Mouse (Mus musculus) lung, embryonic 16.5 days (tissue): ENCODE measurements around the gene Sept8. TPM values are rescaled to one million over a fixed set of nuclear protein-coding genes. Genes with fewer than 3 reads are reported as not detected.
A peak's percentile ranks its signal among the peaks of the same experiment; 100 is the strongest.

ENCODE experiments used
- ATAC-seq: fragments of 200-750 bp; cut with Nextera tagmentation; 2 replicates; pipeline ENCODE4 v1.8.0; 2017; ENCODE audit warnings: low read depth, mild to moderate bottlenecking, moderate library complexity
- H3K27ac ChIP-seq: fragments of 300-500 bp; sonication (generic); 2 replicates; pipeline ENCODE4 v1.5.1; 2014; ENCODE audit warnings: mild to moderate bottlenecking, control low read depth, low read length
- H3K27me3 ChIP-seq: fragments of 300-500 bp; sonication (generic); 2 replicates; pipeline ENCODE4 v1.6.1; 2014; ENCODE audit warnings: low read depth, low read length, mixed read lengths; ENCODE audit not compliant: control insufficient read depth, insufficient read depth
- H3K36me3 ChIP-seq: fragments of 300-500 bp; sonication (generic); 2 replicates; pipeline ENCODE4 v1.6.1; 2014; ENCODE audit warnings: low read length; ENCODE audit not compliant: control insufficient read depth, insufficient read depth
- H3K4me1 ChIP-seq: fragments of 300-500 bp; sonication (generic); replicated peaks from 2 replicates; pipeline ENCODE4 v1.6.1; 2014; ENCODE audit warnings: low read length, mixed read lengths; ENCODE audit not compliant: control insufficient read depth, insufficient read depth
- H3K4me2 ChIP-seq: fragments of 300-500 bp; sonication (generic); 2 replicates; pipeline ENCODE4 v1.6.1; 2014; ENCODE audit warnings: low read depth, low read length, control low read depth
- H3K4me3 ChIP-seq: fragments of 300-500 bp; sonication (generic); 2 replicates; pipeline ENCODE4 v1.5.1; 2014; ENCODE audit warnings: mild to moderate bottlenecking, low read length, control low read depth
- H3K9ac ChIP-seq: fragments of 300-500 bp; sonication (generic); 2 replicates; pipeline ENCODE4 v1.6.1; 2014; ENCODE audit warnings: low read length, control low read depth
- H3K9me3 ChIP-seq: fragments of 300-500 bp; sonication (generic); 2 replicates; pipeline ENCODE4 v1.6.1; 2016; ENCODE audit warnings: low read length; ENCODE audit not compliant: control insufficient read depth
- whole genome bisulfite sequencing: fragments of 180-500 bp; shearing (Covaris S2); extraction: QIAGEN DNeasy Blood & Tissue Kit; methylation state at CpG from one replicate; pipeline ENCODE4 v1.1.7; 2014; 5-methylcytosine and 5-hydroxymethylcytosine counted together
- polyA plus RNA-seq: library from polyadenylated mRNA; unstranded; fragments of >200 nt; fragmentation: Nextera tagmentation; extraction: Ambion mirVana; gene quantifications from 2 replicates; pipeline ENCODE4 v1.2.1, GENCODE M21; 2015

Sept8 gene
- polyA plus RNA-seq, 1 experiment from 2014 or later: 27.1 TPM

GRCm38 (mm10) chr11:53479783-53480301, 39.2 kb upstream of the Sept8 start, which contains the start of the genes Gm9945 and Sowaha:
Gene Gm9945, plus strand, starts transcription at chr11:53480166.
Gene Sowaha, minus strand, starts transcription at chr11:53480274.
- ATAC-seq: peak; percentile 53
- Histone ChIP-seq H3K4me3 (peak within 1 kb of the TSS; percentile 47), H3K36me3 (no peaks in the 10 kb centered on the region), H3K4me1 (peaks cover 16% of the 10 kb centered on the region), H3K4me2 (peak within 1 kb of the TSS; percentile 76), H3K27ac (no peak within 1 kb of the TSS), H3K9me3 (no peaks in the 10 kb centered on the region), H3K27me3 (peaks cover 61% of the 10 kb centered on the region), H3K9ac (peak within 1 kb of the TSS; percentile 45)
- under 1% methylated on average over 40 of the region's 40 CpGs for WGBS

DNA sequence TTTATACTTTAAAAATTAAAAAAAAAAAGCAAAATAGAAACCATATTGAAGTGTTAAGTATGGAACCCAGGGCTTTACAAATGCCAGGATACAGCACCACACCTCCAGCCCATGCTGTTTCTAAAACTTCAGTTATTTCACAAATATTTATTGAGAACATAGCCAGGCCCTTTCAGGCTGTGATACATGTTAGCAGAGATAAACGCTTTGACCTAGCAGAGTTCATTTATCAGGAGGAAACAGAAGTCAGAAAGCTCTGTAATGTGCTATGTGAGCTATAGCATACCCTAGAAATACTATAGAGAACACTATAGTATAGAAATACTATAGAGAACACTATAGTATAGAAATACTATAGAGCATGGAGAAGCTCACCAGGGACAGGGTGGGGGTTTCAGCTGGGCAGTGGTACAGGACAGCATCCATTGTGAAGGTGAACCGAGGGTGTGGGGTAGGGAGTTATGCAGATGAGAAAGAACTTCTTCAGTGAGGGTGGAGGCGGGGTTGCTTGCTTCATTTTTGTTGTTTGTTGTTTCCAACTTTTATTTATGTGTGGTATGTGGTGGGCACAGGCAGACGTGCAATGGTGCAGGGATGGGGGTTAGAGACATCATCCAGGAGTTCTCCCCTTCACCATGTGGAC, 37.8 kb upstream of the Sept8 start:
- Histone ChIP-seq H3K27me3 (peaks cover 49% of the 10 kb centered on the region), H3K9ac (no peak overlapping the region)
- 60% methylated on average over 4 of the region's 4 CpGs for WGBS

GRCm38 (mm10) chr11:53483159-53483891, 35.7 kb upstream of the Sept8 start:
- 45% methylated on average over 9 of the region's 9 CpGs for WGBS
- Histone ChIP-seq H3K36me3 (no peaks in the 10 kb centered on the region), H3K9me3 (no peaks in the 10 kb centered on the region), H3K4me3 (no peak overlapping the region), H3K27ac (no peak overlapping the region), H3K27me3 (peaks cover 34% of the 10 kb centered on the region), H3K9ac (no peak overlapping the region), H3K4me1 (peaks cover 16% of the 10 kb centered on the region), H3K4me2 (no peak overlapping the region)
- ATAC-seq: 0 out of 2 replicates have a peak, but pooled peaks have one; percentile 36

More for the DNA sequence above, 37.8 kb upstream of the Sept8 start:
- Histone ChIP-seq H3K9me3 (no peaks in the 10 kb centered on the region), H3K36me3 (no peaks in the 10 kb centered on the region), H3K27ac (no peak overlapping the region), H3K4me1 (peaks cover 16% of the 10 kb centered on the region), H3K4me3 (no peak overlapping the region), H3K4me2 (no peak overlapping the region)
- ATAC-seq: no peak

DNA sequence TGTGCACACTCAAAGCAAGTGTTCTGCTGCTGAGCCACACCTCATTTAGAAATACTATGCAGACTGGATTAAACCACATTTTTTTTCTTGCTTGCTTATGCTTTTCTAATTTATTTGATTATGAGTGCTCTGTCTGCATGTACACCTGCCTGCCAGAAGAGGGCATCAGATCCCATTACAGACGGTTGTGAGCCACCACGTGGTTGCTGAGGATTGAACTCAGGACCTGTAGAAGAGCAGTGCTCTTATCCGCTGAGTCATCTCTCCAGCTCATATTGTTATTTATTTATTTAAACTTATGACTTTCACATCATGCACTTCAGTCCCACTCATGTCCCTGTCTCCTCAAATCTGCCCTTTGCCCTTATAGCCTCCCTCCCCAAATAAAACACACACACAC, 33.3 kb upstream of the Sept8 start:
- Histone ChIP-seq H3K27ac (no peak overlapping the region), H3K36me3 (no peaks in the 10 kb centered on the region), H3K4me1 (no peaks in the 10 kb centered on the region), H3K9ac (no peak overlapping the region), H3K27me3 (peaks cover 11% of the 10 kb centered on the region), H3K4me3 (no peak overlapping the region), H3K9me3 (0 out of 2 replicates have a peak, but pooled peaks cover 3% of the 10 kb centered on the region), H3K4me2 (no peak overlapping the region)
- WGBS: 50% methylated on average over 3 of the region's 3 CpGs
- no peak for ATAC-seq

DNA sequence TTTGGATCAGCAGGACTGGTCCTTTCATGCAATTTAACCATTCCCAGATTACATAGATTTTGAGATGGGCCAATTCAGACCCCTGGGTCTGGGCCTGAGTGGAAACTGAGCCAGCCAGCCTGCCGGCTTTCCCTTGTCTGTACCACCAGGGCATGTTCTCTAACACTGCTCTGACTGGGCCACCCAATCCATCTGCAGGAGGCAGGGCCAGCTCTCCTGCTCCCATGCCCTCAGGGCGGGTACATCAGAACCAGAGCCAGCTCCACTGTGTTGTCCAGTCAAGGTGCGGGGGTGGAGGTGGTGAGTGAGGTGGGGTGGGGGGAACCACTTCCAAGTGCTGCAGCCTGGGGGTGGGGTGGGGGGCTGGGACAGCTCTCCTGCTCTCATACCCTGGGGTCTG, 32.7 kb upstream of the Sept8 start:
- H3K4me1 ChIP-seq: no peaks in the 10 kb centered on the region
- 55% methylated on average over 3 of the region's 3 CpGs for WGBS
- no peak overlapping the region for H3K4me3 ChIP-seq
- no peak overlapping the region for H3K27ac ChIP-seq
- peaks cover 6% of the 10 kb centered on the region for H3K27me3 ChIP-seq
- H3K4me2 ChIP-seq: no peak overlapping the region
- 0 out of 2 replicates have a peak, but pooled peaks cover 3% of the 10 kb centered on the region for H3K9me3 ChIP-seq
- H3K36me3 ChIP-seq: no peaks in the 10 kb centered on the region
- no peak overlapping the region for H3K9ac ChIP-seq
- no peak for ATAC-seq

DNA sequence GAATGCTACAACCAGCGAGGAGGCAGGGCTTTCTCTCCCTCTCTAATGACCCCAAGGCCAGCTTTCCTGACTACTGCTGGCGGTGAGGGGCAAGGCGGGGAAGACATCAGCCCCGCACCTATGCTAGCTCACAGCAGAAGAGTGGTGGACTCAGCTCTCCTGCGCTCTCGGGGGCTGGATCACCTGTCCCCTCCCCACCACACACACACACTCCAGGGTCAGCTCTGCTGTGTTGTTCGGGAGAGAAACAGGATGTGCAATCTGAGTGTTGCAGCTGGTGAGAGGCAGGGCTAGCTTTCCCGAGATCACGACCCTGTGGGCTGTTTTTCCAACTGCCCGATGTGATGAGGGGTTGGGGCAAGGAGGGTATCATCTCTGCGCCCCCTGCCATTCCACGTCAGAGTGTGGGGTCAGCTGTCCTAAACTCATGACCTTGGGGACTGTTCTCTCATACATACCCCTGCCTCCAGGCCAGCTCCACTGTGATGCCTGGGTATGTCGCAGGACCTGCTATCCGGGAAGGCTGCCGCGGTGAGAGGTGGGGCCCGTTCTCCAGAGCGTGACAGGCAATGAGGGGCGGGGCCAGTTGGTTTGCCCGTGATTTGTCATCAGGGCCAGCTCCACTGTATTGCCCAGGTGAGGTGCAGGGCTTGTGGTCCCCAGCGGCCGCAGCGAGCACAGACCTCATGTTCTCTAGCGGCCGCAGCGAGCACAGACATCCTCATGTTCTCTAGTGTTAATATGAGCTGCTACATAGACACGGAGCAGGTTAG, 32.0 kb upstream of the Sept8 start:
- Histone ChIP-seq H3K4me2 (peak overlapping the region; percentile 46), H3K27ac (no peak overlapping the region), H3K27me3 (peaks cover 3% of the 10 kb centered on the region; the same call in 1 of the 2 replicates), H3K4me1 (no peaks in the 10 kb centered on the region), H3K4me3 (peak overlapping the region; percentile 19; the same call in 1 of the 2 replicates), H3K9ac (peak overlapping the region; percentile 43), H3K9me3 (0 out of 2 replicates have a peak, but pooled peaks cover 3% of the 10 kb centered on the region), H3K36me3 (no peaks in the 10 kb centered on the region)
- 8% methylated on average over 27 of the region's 27 CpGs for WGBS
- ATAC-seq: peak; percentile 66

DNA sequence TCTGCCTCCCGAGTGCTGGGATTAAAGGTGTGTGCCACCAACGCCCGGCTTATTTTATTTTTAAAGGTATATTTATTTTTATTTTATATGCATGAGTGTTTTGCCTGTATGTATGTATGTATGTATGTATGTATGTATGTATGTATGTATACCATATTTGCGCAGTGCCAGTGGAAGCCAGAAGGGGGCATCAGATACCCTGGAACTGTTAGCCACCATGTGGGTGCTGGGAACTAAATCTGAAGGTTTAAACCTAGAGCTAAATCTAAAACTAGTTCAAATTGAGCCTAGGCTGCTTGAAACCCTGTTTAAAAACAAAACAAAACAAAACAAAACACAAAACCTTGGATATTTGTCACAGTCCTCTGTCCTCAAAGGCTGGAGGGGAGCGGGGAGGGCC, 30.1 kb upstream of the Sept8 start:
- no peak for ATAC-seq
- Histone ChIP-seq H3K27ac (no peak overlapping the region), H3K4me2 (no peak overlapping the region), H3K9ac (no peak overlapping the region), H3K27me3 (peaks cover 3% of the 10 kb centered on the region; the same call in 1 of the 2 replicates), H3K4me1 (no peaks in the 10 kb centered on the region), H3K36me3 (no peaks in the 10 kb centered on the region), H3K9me3 (0 out of 2 replicates have a peak, but pooled peaks cover 3% of the 10 kb centered on the region), H3K4me3 (no peak overlapping the region)
- 98% methylated on average over 5 of the region's 5 CpGs for WGBS

GRCm38 (mm10) chr11:53489421-53489820, 29.6 kb upstream of the Sept8 start:
- WGBS: 76% methylated on average over 9 of the region's 9 CpGs
- H3K4me3 ChIP-seq: no peak overlapping the region
- no peaks in the 10 kb centered on the region for H3K4me1 ChIP-seq
- H3K9ac ChIP-seq: no peak overlapping the region
- H3K9me3 ChIP-seq: 0 out of 2 replicates have a peak, but pooled peaks cover 3% of the 10 kb centered on the region
- no peaks in the 10 kb centered on the region for H3K36me3 ChIP-seq
- ATAC-seq: no peak
- H3K27me3 ChIP-seq: peaks cover 3% of the 10 kb centered on the region; the same call in 1 of the 2 replicates
- H3K27ac ChIP-seq: no peak overlapping the region
- H3K4me2 ChIP-seq: no peak overlapping the region
